Mouse (Mus musculus) lung, postnatal 36 days (tissue): ENCODE measurements around the gene Ptcd2.
"Not testable (repeated sequence)": the region's sequence is repeated elsewhere in the genome, so short reads cannot be mapped to it uniquely, and the experiment has no call there.

Experiments used
- DNase-seq: peaks from one replicate; pipeline ENCODE4 v3.0.0; 2022; ENCODE audit warnings: mixed read lengths

Ptcd2 gene

GRCm38 (mm10) chr13:99355072-99355471 lies 10.6 kb upstream of the Ptcd2 start:
- DNase-seq, result no peak

- DNase-seq, result no peak
These were observed 9.0 kb upstream of the Ptcd2 start for GRCm38 (mm10) chr13:99353490-99353851.

- DNase-seq, result peak; percentile 97
These were observed 8.4 kb upstream of the Ptcd2 start for GRCm38 (mm10) chr13:99352758-99353489.

- DNase-seq, result no peak
These were observed 7.1 kb upstream of the Ptcd2 start for GRCm38 (mm10) chr13:99351596-99351995.

- no peak for DNase-seq
These were observed 6.7 kb upstream of the Ptcd2 start for GRCm38 (mm10) chr13:99351186-99351585.

- DNase-seq, result no peak
These were observed 5.5 kb upstream of the Ptcd2 start for GRCm38 (mm10) chr13:99350009-99350408.

- no peak for DNase-seq
These were observed 468 bp downstream of the Ptcd2 start for GRCm38 (mm10) chr13:99343876-99344598.

- DNase-seq, result no peak
These were observed 3.0 kb downstream of the Ptcd2 start for GRCm38 (mm10) chr13:99341504-99341903.

- peak; percentile 21 for DNase-seq
These were observed 7.0 kb downstream of the Ptcd2 start for GRCm38 (mm10) chr13:99337510-99337909.

- no peak for DNase-seq
These were observed 13.2 kb downstream of the Ptcd2 start for GRCm38 (mm10) chr13:99331255-99331654.

- DNase-seq, result not testable (repeated sequence)
These were observed 20.2 kb downstream of the Ptcd2 start for GRCm38 (mm10) chr13:99324337-99324685.

- peak; percentile 70 for DNase-seq
These were observed 20.7 kb downstream of the Ptcd2 start for GRCm38 (mm10) chr13:99323632-99324336.

GRCm38 (mm10) chr13:99322915-99323314 lies 21.6 kb downstream of the Ptcd2 start:
- DNase-seq, result not testable (repeated sequence)

GRCm38 (mm10) chr13:99320453-99320852 lies 24.1 kb downstream of the Ptcd2 start:
- no peak for DNase-seq

- peak; percentile 66 for DNase-seq
These were observed 27.4 kb downstream of the Ptcd2 start for GRCm38 (mm10) chr13:99317058-99317457.

- no peak for DNase-seq
These were observed 28.1 kb downstream of the Ptcd2 start for GRCm38 (mm10) chr13:99316366-99316765.

- no peak for DNase-seq
These were observed 29.8 kb downstream of the Ptcd2 start for GRCm38 (mm10) chr13:99314657-99315181.

- no peak for DNase-seq
These were observed 30.4 kb downstream of the Ptcd2 start for GRCm38 (mm10) chr13:99314098-99314497.

- DNase-seq, result no peak
These were observed 36.1 kb downstream of the Ptcd2 start for GRCm38 (mm10) chr13:99308393-99308792.

GRCm38 (mm10) chr13:99307930-99308359 lies 36.6 kb downstream of the Ptcd2 start:
- DNase-seq, result peak; percentile 37

GRCm38 (mm10) chr13:99306164-99306563 lies 38.3 kb downstream of the Ptcd2 start:
- no peak for DNase-seq

- peak; percentile 66 for DNase-seq
These were observed 39.3 kb downstream of the Ptcd2 start for GRCm38 (mm10) chr13:99305186-99305585.

- DNase-seq, result peak; percentile 65
These were observed 40.1 kb downstream of the Ptcd2 start for GRCm38 (mm10) chr13:99304365-99304764.
